Mouse (Mus musculus): Measurements from ENCODE around the gene Vgll4. TPM values are rescaled to one million over a fixed set of nuclear protein-coding genes. Genes with fewer than 3 reads are reported as not detected.
A peak's percentile ranks its signal among the peaks of the same experiment; 100 is the strongest.

The Vgll4 gene
- polyA plus RNA-seq, 1 experiment from 2014 or later, result 35.6 TPM

DNA sequence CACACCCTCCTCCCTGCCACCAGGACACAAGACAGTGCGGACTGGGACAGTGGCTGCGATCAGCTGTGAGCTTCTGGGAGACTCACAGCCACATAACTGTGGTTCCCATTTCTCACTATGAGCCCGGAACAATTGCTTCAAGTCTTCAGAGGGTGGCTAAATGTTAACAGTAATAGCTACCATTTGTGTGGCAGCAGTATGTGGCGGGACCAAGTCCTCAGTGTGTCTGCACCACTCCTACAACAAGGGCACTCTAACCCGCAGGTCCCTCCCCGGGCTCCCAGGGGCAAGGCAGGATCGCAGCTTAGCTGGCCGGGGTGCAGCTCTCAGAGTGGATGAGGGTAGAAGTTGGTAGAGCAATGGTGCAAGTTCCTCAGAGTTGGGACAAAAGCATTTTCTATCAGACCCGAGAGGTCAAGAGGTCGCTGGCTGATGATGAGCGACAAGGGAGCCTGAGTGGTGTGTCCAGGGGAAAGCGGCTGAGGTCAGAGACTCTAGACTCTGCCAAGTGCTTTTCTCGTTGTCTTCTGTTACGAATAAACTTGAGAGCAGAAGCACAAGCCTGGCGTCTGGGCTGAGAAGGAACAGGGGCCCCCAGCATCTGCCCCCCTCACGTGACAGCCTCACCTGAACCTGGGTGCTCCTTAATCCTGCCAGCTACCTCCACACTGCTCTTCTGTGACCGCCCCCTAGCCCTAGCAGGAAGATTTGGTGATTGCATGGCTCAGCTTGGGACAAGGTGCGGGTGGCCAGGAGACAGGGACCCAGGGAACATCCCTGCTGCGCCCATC is 95.5 kb downstream of the Vgll4 start:
- 6% methylated on average over 19 of the region's 19 CpGs for WGBS
- Histone ChIP-seq H3K9me3 (ENCODE audit: control insufficient read depth, low read length) (no peaks in the 10 kb centered on the region), H3K27me3 (ENCODE audit: control insufficient read depth, insufficient read depth, low read length) (no peaks in the 10 kb centered on the region), H3K4me3 (ENCODE audit: low read depth, low read length) (peak overlapping the region; percentile 33), H3K4me2 (ENCODE audit: low read depth, low read length) (peak overlapping the region; percentile 70), H3K36me3 (ENCODE audit: control insufficient read depth, insufficient read depth, low read length) (no peaks in the 10 kb centered on the region), H3K4me1 (ENCODE audit: control insufficient read depth, insufficient read depth, low read length) (peaks cover 59% of the 10 kb centered on the region), H3K27ac (ENCODE audit: low read depth, low read length) (peak overlapping the region; percentile 90), H3K9ac (replicated peaks; ENCODE audit: low read depth, low read length) (peak overlapping the region; percentile 68)
- peak; percentile 68 for ATAC-seq (ENCODE audit: low read depth)

DNA sequence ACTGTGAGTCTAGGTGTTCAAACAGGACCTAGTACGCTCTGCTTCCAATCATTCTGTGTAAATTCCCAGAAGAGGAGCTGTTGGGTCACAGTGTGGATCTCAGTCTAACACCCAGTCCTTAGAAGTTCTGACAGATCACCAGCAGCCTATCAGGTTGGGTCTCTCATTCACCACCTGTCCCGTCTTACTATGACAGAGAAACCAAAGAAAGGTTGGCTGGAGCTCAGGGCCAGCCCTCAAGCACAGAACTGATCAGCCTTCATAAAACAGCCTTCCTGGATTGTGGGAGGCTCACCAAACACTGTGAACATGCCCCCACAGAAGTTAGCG is 96.0 kb downstream of the Vgll4 start:
- Histone ChIP-seq H3K4me1 (ENCODE audit: control insufficient read depth, insufficient read depth, low read length) (peaks cover 57% of the 10 kb centered on the region), H3K36me3 (ENCODE audit: control insufficient read depth, insufficient read depth, low read length) (no peaks in the 10 kb centered on the region), H3K4me3 (ENCODE audit: low read depth, low read length) (peak overlapping the region; percentile 33; the same call in 1 of the 2 replicates), H3K9ac (replicated peaks; ENCODE audit: low read depth, low read length) (peak overlapping the region; percentile 68), H3K9me3 (ENCODE audit: control insufficient read depth, low read length) (no peaks in the 10 kb centered on the region), H3K27me3 (ENCODE audit: control insufficient read depth, insufficient read depth, low read length) (no peaks in the 10 kb centered on the region), H3K4me2 (ENCODE audit: low read depth, low read length) (peak overlapping the region; percentile 70), H3K27ac (ENCODE audit: low read depth, low read length) (peak overlapping the region; percentile 90)
- 65% methylated on average over 3 of the region's 3 CpGs for WGBS
- no peak for ATAC-seq (ENCODE audit: low read depth)

DNA sequence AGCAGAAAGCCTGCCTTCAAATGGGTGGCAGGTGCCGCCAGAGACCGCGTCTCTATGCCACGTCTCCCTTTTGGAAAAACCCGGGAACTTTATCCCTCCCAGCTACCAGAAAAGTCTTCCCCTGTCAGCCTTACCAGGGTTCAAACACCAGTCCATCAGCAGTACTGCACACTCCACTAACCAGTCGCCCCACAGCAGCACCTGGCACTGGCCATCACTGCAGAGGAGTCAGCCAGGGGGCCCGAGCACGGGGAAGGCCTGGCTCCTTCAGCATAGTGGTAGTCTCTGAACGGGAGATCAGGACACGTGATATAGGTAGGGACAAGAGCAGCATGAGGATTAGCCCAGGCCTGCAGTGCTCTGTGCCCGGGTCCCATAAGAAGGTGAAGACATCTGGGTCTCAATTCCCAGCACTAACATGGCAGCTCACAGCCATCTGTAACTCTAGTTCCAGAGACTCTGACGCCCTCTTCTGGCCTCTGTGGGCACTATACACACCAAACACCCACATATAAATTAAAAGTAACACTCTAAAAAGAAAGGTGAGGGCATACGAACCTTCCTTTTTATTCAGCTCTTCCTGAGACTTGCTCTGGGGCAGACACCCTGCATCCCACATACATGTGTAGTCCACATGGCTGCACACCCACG is 98.7 kb downstream of the Vgll4 start:
- no peaks in the 10 kb centered on the region for H3K36me3 ChIP-seq (ENCODE audit: control insufficient read depth, insufficient read depth, low read length)
- peaks cover 44% of the 10 kb centered on the region for H3K4me1 ChIP-seq (ENCODE audit: control insufficient read depth, insufficient read depth, low read length)
- WGBS, result 90% methylated on average over 14 of the region's 14 CpGs
- H3K4me2 ChIP-seq (ENCODE audit: low read depth, low read length), result no peak overlapping the region
- no peaks in the 10 kb centered on the region for H3K9me3 ChIP-seq (ENCODE audit: control insufficient read depth, low read length)
- no peak overlapping the region for H3K9ac ChIP-seq (replicated peaks; ENCODE audit: low read depth, low read length)
- no peaks in the 10 kb centered on the region for H3K27me3 ChIP-seq (ENCODE audit: control insufficient read depth, insufficient read depth, low read length)
- H3K27ac ChIP-seq (ENCODE audit: low read depth, low read length), result no peak overlapping the region
- H3K4me3 ChIP-seq (ENCODE audit: low read depth, low read length), result no peak overlapping the region
- ATAC-seq (ENCODE audit: low read depth), result no peak

DNA sequence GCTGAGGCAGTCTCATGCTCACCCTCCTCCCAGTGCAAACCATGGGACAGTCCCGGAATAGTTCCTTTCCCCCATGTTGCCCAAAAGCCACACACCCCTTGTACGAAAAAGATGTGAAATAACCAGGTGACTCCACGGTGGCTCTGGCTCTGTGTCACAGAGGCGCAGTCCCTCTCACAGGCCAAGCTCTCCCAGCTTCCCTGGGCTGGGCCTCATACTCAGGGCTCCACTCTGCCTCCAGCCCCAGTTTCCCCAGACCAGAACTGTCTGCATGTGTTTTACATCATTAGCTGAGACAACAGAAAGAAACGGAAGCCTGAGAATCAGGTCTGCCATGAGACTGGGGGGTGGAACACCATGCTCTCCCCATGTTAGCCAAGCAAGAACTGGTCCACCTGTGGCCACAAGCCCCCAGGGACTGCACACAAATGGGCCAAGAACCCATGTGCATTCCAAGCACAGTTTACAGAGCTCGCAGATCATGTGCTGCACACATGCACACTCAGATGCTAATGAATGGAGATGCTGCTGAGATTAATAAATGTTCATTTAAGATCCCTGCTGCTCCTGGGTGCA is 100.2 kb downstream of the Vgll4 start:
- H3K27ac ChIP-seq (ENCODE audit: low read depth, low read length), result no peak overlapping the region
- no peak for ATAC-seq (ENCODE audit: low read depth)
- H3K9ac ChIP-seq (replicated peaks; ENCODE audit: low read depth, low read length), result no peak overlapping the region
- no peaks in the 10 kb centered on the region for H3K9me3 ChIP-seq (ENCODE audit: control insufficient read depth, low read length)
- H3K36me3 ChIP-seq (ENCODE audit: control insufficient read depth, insufficient read depth, low read length), result no peaks in the 10 kb centered on the region
- H3K4me3 ChIP-seq (ENCODE audit: low read depth, low read length), result no peak overlapping the region
- 70% methylated on average over 6 of the region's 6 CpGs for WGBS
- no peaks in the 10 kb centered on the region for H3K27me3 ChIP-seq (ENCODE audit: control insufficient read depth, insufficient read depth, low read length)
- H3K4me2 ChIP-seq (ENCODE audit: low read depth, low read length), result no peak overlapping the region
- H3K4me1 ChIP-seq (ENCODE audit: control insufficient read depth, insufficient read depth, low read length), result peaks cover 31% of the 10 kb centered on the region

DNA sequence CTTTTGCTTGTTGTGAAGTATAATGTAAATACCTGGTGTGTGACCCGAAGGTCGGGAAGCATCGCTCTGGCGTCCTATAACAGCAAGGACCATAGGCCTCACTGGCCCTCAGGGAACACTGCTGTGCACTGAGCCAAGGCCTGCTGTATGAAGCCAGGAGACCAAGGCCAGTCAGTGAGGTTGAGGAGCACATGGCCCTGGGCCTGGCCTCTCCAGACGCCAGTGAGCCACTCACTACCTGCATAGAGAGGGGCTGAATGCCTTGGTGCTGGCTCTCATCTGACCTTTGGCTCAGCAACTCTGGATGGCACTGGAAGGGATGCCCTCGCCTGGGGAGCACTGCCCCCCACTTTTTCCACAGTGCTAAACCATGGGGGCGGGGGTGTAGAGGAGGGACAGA is 101.1 kb downstream of the Vgll4 start:
- H3K27ac ChIP-seq (ENCODE audit: low read depth, low read length), result no peak overlapping the region
- 82% methylated on average over 7 of the region's 7 CpGs for WGBS
- H3K27me3 ChIP-seq (ENCODE audit: control insufficient read depth, insufficient read depth, low read length), result no peaks in the 10 kb centered on the region
- H3K4me1 ChIP-seq (ENCODE audit: control insufficient read depth, insufficient read depth, low read length), result peaks cover 22% of the 10 kb centered on the region
- no peak overlapping the region for H3K9ac ChIP-seq (replicated peaks; ENCODE audit: low read depth, low read length)
- H3K36me3 ChIP-seq (ENCODE audit: control insufficient read depth, insufficient read depth, low read length), result no peaks in the 10 kb centered on the region
- no peak overlapping the region for H3K4me2 ChIP-seq (ENCODE audit: low read depth, low read length)
- no peak for ATAC-seq (ENCODE audit: low read depth)
- no peaks in the 10 kb centered on the region for H3K9me3 ChIP-seq (ENCODE audit: control insufficient read depth, low read length)
- no peak overlapping the region for H3K4me3 ChIP-seq (ENCODE audit: low read depth, low read length)

DNA sequence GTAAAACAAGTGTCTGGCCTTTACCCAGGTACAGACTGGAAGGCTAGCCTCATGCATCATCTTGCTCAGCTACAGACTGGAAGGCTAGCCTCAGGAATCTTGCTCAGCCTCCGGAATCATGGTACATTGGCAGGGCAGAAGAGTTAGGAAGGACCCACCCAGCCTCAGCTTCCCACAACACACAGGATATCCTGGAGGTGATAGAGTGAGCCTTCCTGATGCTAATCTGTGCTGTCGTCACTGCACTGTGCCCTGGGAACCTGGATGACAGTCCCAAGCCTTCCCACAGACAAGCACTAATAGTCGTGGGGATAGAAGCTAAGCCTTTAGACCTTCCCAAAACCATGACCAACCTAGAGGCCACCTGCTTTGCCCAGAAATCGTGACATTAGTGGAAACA is 103.2 kb downstream of the Vgll4 start:
- Histone ChIP-seq H3K27me3 (ENCODE audit: control insufficient read depth, insufficient read depth, low read length) (no peaks in the 10 kb centered on the region), H3K9ac (replicated peaks; ENCODE audit: low read depth, low read length) (no peak overlapping the region), H3K9me3 (ENCODE audit: control insufficient read depth, low read length) (no peaks in the 10 kb centered on the region), H3K4me3 (ENCODE audit: low read depth, low read length) (no peak overlapping the region), H3K36me3 (ENCODE audit: control insufficient read depth, insufficient read depth, low read length) (peaks cover 5% of the 10 kb centered on the region; the same call in 1 of the 2 replicates), H3K27ac (ENCODE audit: low read depth, low read length) (no peak overlapping the region), H3K4me2 (ENCODE audit: low read depth, low read length) (no peak overlapping the region), H3K4me1 (ENCODE audit: control insufficient read depth, insufficient read depth, low read length) (peaks cover 15% of the 10 kb centered on the region; the same call in 1 of the 2 replicates)
- WGBS, result 90% methylated on average over 4 of the region's 4 CpGs
- no peak for ATAC-seq (ENCODE audit: low read depth)

DNA sequence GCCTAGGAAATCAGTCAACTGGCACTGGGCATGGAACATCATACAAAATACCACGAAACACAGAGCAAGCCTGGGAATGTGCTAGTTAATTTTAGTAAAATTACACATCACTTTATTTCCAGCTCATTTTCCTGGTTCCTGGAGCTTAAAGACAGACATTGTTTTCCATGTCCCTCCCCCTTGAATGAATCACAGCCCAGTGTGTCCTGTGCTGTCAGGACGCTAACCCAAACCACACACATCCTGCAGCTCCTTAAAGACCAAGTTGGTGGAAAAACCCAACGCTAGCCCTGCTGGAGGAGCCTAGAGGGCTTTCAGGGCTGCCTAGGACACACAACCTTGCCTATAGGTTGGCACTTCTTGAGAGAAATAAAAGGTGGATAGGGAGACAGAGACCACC is 103.7 kb downstream of the Vgll4 start:
- Histone ChIP-seq H3K9ac (replicated peaks; ENCODE audit: low read depth, low read length) (no peak overlapping the region), H3K4me3 (ENCODE audit: low read depth, low read length) (no peak overlapping the region), H3K4me2 (ENCODE audit: low read depth, low read length) (no peak overlapping the region), H3K4me1 (ENCODE audit: control insufficient read depth, insufficient read depth, low read length) (peaks cover 15% of the 10 kb centered on the region; the same call in 1 of the 2 replicates), H3K27ac (ENCODE audit: low read depth, low read length) (no peak overlapping the region), H3K27me3 (ENCODE audit: control insufficient read depth, insufficient read depth, low read length) (no peaks in the 10 kb centered on the region), H3K9me3 (ENCODE audit: control insufficient read depth, low read length) (no peaks in the 10 kb centered on the region), H3K36me3 (ENCODE audit: control insufficient read depth, insufficient read depth, low read length) (peaks cover 5% of the 10 kb centered on the region; the same call in 1 of the 2 replicates)
- no peak for ATAC-seq (ENCODE audit: low read depth)
- 83% methylated on average over 3 of the region's 3 CpGs for WGBS

DNA sequence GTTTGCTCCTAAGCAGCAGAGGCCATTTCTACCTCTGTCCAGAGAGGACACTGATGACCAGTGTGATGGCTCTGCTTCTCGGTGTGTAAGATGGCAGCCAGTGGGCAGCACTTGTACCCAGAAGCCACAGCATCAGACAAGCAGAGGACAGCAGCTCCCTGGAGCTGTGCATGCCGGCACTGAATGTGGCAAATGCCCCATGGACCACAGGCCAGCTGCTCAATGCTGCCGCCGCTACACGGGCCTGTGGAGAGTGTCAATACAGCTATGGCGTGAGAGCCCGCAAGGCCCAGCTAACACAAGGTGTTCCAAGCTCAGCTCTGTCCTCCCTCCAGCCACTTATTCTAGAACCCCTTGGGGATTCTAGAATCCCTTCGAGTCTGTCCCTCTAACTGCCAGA is 105.4 kb downstream of the Vgll4 start:
- Histone ChIP-seq H3K9me3 (ENCODE audit: control insufficient read depth, low read length) (no peaks in the 10 kb centered on the region), H3K27me3 (ENCODE audit: control insufficient read depth, insufficient read depth, low read length) (no peaks in the 10 kb centered on the region), H3K4me3 (ENCODE audit: low read depth, low read length) (no peak overlapping the region), H3K4me1 (ENCODE audit: control insufficient read depth, insufficient read depth, low read length) (peaks cover 5% of the 10 kb centered on the region; the same call in 1 of the 2 replicates), H3K27ac (ENCODE audit: low read depth, low read length) (no peak overlapping the region), H3K9ac (replicated peaks; ENCODE audit: low read depth, low read length) (no peak overlapping the region), H3K4me2 (ENCODE audit: low read depth, low read length) (no peak overlapping the region), H3K36me3 (ENCODE audit: control insufficient read depth, insufficient read depth, low read length) (peaks cover 5% of the 10 kb centered on the region; the same call in 1 of the 2 replicates)
- WGBS, result 87% methylated on average over 8 of the region's 8 CpGs
- no peak for ATAC-seq (ENCODE audit: low read depth)

DNA sequence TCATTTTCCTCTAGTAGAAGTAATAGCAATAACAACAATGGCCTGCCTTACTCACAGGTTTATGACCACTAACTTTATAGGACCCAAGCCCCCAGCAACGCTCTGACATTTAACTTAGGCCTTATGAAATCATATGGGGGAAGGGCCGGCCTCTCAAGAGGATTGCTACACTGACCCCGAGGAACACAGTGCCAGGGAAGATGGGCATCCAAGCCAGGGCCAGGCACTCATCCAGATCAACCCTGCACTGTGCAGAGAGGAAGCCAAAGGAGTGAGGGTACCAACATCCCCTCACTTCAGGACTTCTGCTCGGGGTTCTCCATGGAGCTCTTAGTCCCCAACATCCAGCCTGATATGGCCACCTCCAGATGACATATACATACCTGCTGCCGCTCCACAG is 106.3 kb downstream of the Vgll4 start:
- Histone ChIP-seq H3K4me1 (ENCODE audit: control insufficient read depth, insufficient read depth, low read length) (no peaks in the 10 kb centered on the region), H3K4me2 (ENCODE audit: low read depth, low read length) (no peak overlapping the region), H3K36me3 (ENCODE audit: control insufficient read depth, insufficient read depth, low read length) (peaks cover 5% of the 10 kb centered on the region; the same call in 1 of the 2 replicates), H3K4me3 (ENCODE audit: low read depth, low read length) (no peak overlapping the region), H3K27ac (ENCODE audit: low read depth, low read length) (no peak overlapping the region), H3K9me3 (ENCODE audit: control insufficient read depth, low read length) (no peaks in the 10 kb centered on the region), H3K27me3 (ENCODE audit: control insufficient read depth, insufficient read depth, low read length) (no peaks in the 10 kb centered on the region), H3K9ac (replicated peaks; ENCODE audit: low read depth, low read length) (no peak overlapping the region)
- WGBS, result 90% methylated on average over 5 of the region's 5 CpGs
- no peak for ATAC-seq (ENCODE audit: low read depth)

Measured in neural tube, embryonic 14.5 days (tissue).